Mouse (Mus musculus) olfactory bulb, adult 2 months (tissue): Measurements from ENCODE around the gene C030005K15Rik.

Experiments used
- CTCF ChIP-seq: fragments of 200-500 bp; IDR thresholded peaks from 2 replicates; pipeline ENCODE4 v1.5.1; 2012; ENCODE audit warnings: low read depth, mild to moderate bottlenecking, low read length, moderate library complexity; ENCODE audit not compliant: insufficient read depth
- POLR2A ChIP-seq: fragments of 200-500 bp; IDR thresholded peaks from 2 replicates; pipeline ENCODE4 v1.6.1; 2012; ENCODE audit warnings: mild to moderate bottlenecking, low read depth, low read length, moderate library complexity; ENCODE audit not compliant: insufficient read depth

- TF ChIP-seq CTCF (no peak), POLR2A (no peak)
These were observed 22.0 kb downstream of the C030005K15Rik start for GRCm38 (mm10) chr10:97704562-97704961.
